Mouse (Mus musculus): ENCODE results near the gene Chkb. TPM values are rescaled to one million over a fixed set of nuclear protein-coding genes. Genes with fewer than 3 reads are reported as not detected.

Gene Chkb
- polyA plus RNA-seq, 2 experiments = 46.9 to 72.6 TPM

- H3K4me2 ChIP-seq (replicated peaks; ENCODE audit: low read depth, low read length, severe bottlenecking) = no peak within 1 kb of the TSS; the same call in 1 of the 2 replicates
- no peak within 1 kb of the TSS for H3K9ac ChIP-seq (ENCODE audit: low read depth, low read length, severe bottlenecking)
- WGBS = 15% methylated on average over 16 of the region's 16 CpGs
Measured at GRCm38 (mm10) chr15:89376957-89377356, 52.8 kb downstream of the Chkb start, which contains the start of gene Tymp. TSS of gene Tymp (minus strand) at chr15:89377039.

More at GRCm38 (mm10) chr15:89376957-89377356, 52.8 kb downstream of the Chkb start, which contains the start of gene Tymp:
- no peak within 1 kb of the TSS for H3K27ac ChIP-seq (replicated peaks; ENCODE audit: low read depth, low read length)
- H3K4me1 ChIP-seq (ENCODE audit: control insufficient read depth, insufficient read depth, low read length) = peaks cover 23% of the 10 kb centered on the region
- H3K4me3 ChIP-seq (replicated peaks; ENCODE audit: low read length) = no peak within 1 kb of the TSS
- DNase-seq (ENCODE audit: low spot score) = no peak
- H3K9me3 ChIP-seq (ENCODE audit: control insufficient read depth, low read length) = no peaks in the 10 kb centered on the region
- no peak for TF ChIP-seq POLR2A (IDR thresholded peaks at IDR 0.05; ENCODE audit: borderline replicate concordance, extremely low read depth, insufficient read depth, insufficient read length)
- H3K27me3 ChIP-seq (ENCODE audit: control insufficient read depth, insufficient read depth, low read length) = peaks cover 51% of the 10 kb centered on the region
- ATAC-seq (ENCODE audit: low FRiP score, low read depth) = no peak
- H3K36me3 ChIP-seq (ENCODE audit: control insufficient read depth, insufficient read depth, low read length) = peaks cover 8% of the 10 kb centered on the region

Other genes with a start within 250 kb of the Chkb start
- gene Plxnb2, start 249.1 kb downstream of the Chkb start, polyA plus RNA-seq (2012; rRNA removed) = 212 and 268 TPM in 2 replicates
- 170 and 183 TPM in 2 replicates for gene Plxnb2, start 249.1 kb downstream of the Chkb start, polyA plus RNA-seq (2014; fragmentation: Nextera tagmentation; extraction: Ambion mirVana)
- 39.2 and 53.6 TPM in 2 replicates for gene Dennd6b, start 233.4 kb downstream of the Chkb start, polyA plus RNA-seq (2012; rRNA removed)
- gene Dennd6b, start 233.4 kb downstream of the Chkb start, polyA plus RNA-seq (2014; fragmentation: Nextera tagmentation; extraction: Ambion mirVana) = 12.7 and 14.0 TPM in 2 replicates
- 59.0 and 71.5 TPM in 2 replicates for gene Ppp6r2, start 218.4 kb downstream of the Chkb start, polyA plus RNA-seq (2012; rRNA removed)
- gene Ppp6r2, start 218.4 kb downstream of the Chkb start, polyA plus RNA-seq (2014; fragmentation: Nextera tagmentation; extraction: Ambion mirVana) = 28.3 and 31.7 TPM in 2 replicates
- gene Sbf1, start 114.6 kb downstream of the Chkb start, polyA plus RNA-seq (2012; rRNA removed) = 154 and 170 TPM in 2 replicates
- gene Sbf1, start 114.6 kb downstream of the Chkb start, polyA plus RNA-seq (2014; fragmentation: Nextera tagmentation; extraction: Ambion mirVana) = 65.1 and 72.3 TPM in 2 replicates
- 0.74 and 1.0 TPM in 2 replicates for gene Adm2, start 107.2 kb downstream of the Chkb start, polyA plus RNA-seq (2012; rRNA removed)
- 0.52 TPM in 1 of 2 replicates, not detected in the other for gene Adm2, start 107.2 kb downstream of the Chkb start, polyA plus RNA-seq (2014; fragmentation: Nextera tagmentation; extraction: Ambion mirVana)
- gene Miox, start 95.5 kb downstream of the Chkb start, polyA plus RNA-seq (2012; rRNA removed) = not detected in 2 replicates
- gene Miox, start 95.5 kb downstream of the Chkb start, polyA plus RNA-seq (2014; fragmentation: Nextera tagmentation; extraction: Ambion mirVana) = not detected in 2 replicates
- gene Lmf2, start 74.2 kb downstream of the Chkb start, polyA plus RNA-seq (2012; rRNA removed) = 55.7 and 74.0 TPM in 2 replicates
- gene Lmf2, start 74.2 kb downstream of the Chkb start, polyA plus RNA-seq (2014; fragmentation: Nextera tagmentation; extraction: Ambion mirVana) = 49.1 and 53.6 TPM in 2 replicates
- 153 and 209 TPM in 2 replicates for gene Ncaph2, start 74.2 kb downstream of the Chkb start, polyA plus RNA-seq (2012; rRNA removed)
- gene Ncaph2, start 74.2 kb downstream of the Chkb start, polyA plus RNA-seq (2014; fragmentation: Nextera tagmentation; extraction: Ambion mirVana) = 145 and 160 TPM in 2 replicates
- 19.8 and 27.2 TPM in 2 replicates for gene Sco2, start 56.1 kb downstream of the Chkb start, polyA plus RNA-seq (2012; rRNA removed)
- 7.5 and 10.3 TPM in 2 replicates for gene Sco2, start 56.1 kb downstream of the Chkb start, polyA plus RNA-seq (2014; fragmentation: Nextera tagmentation; extraction: Ambion mirVana)
- 2.0 and 3.3 TPM in 2 replicates for gene Tymp, start 52.9 kb downstream of the Chkb start, polyA plus RNA-seq (2012; rRNA removed)
- gene Tymp, start 52.9 kb downstream of the Chkb start, polyA plus RNA-seq (2014; fragmentation: Nextera tagmentation; extraction: Ambion mirVana) = 1.3 and 1.6 TPM in 2 replicates
- gene Odf3b, start 50.6 kb downstream of the Chkb start, polyA plus RNA-seq (2012; rRNA removed) = 0.24 and 0.62 TPM in 2 replicates
- gene Odf3b, start 50.6 kb downstream of the Chkb start, polyA plus RNA-seq (2014; fragmentation: Nextera tagmentation; extraction: Ambion mirVana) = 0.67 and 0.72 TPM in 2 replicates
- gene Klhdc7b, start 45.0 kb downstream of the Chkb start, polyA plus RNA-seq (2012; rRNA removed) = 0.03 TPM in 1 of 2 replicates, not detected in the other
- gene Klhdc7b, start 45.0 kb downstream of the Chkb start, polyA plus RNA-seq (2014; fragmentation: Nextera tagmentation; extraction: Ambion mirVana) = not detected in 2 replicates
- gene Syce3, start 19.4 kb downstream of the Chkb start, polyA plus RNA-seq (2012; rRNA removed) = not detected in 2 replicates
- gene Syce3, start 19.4 kb downstream of the Chkb start, polyA plus RNA-seq (2014; fragmentation: Nextera tagmentation; extraction: Ambion mirVana) = not detected in 2 replicates
- 3.7 and 4.4 TPM in 2 replicates for gene Cpt1b, start 4.0 kb downstream of the Chkb start, polyA plus RNA-seq (2012; rRNA removed)
- gene Cpt1b, start 4.0 kb downstream of the Chkb start, polyA plus RNA-seq (2014; fragmentation: Nextera tagmentation; extraction: Ambion mirVana) = 0.57 and 0.63 TPM in 2 replicates
- gene C730034F03Rik, start 319 bp downstream of the Chkb start, polyA plus RNA-seq (2012; rRNA removed) = 0.96 and 1.8 TPM in 2 replicates
- gene C730034F03Rik, start 319 bp downstream of the Chkb start, polyA plus RNA-seq (2014; fragmentation: Nextera tagmentation; extraction: Ambion mirVana) = 1.4 and 2.4 TPM in 2 replicates
- gene Gm44502, start 212 bp downstream of the Chkb start, polyA plus RNA-seq (2012; rRNA removed) = 0.40 and 0.47 TPM in 2 replicates
- gene Gm44502, start 212 bp downstream of the Chkb start, polyA plus RNA-seq (2014; fragmentation: Nextera tagmentation; extraction: Ambion mirVana) = not detected in 2 replicates
- 2.5 and 2.6 TPM in 2 replicates for gene Mapk8ip2, start 24.0 kb upstream of the Chkb start, polyA plus RNA-seq (2012; rRNA removed)
- gene Mapk8ip2, start 24.0 kb upstream of the Chkb start, polyA plus RNA-seq (2014; fragmentation: Nextera tagmentation; extraction: Ambion mirVana) = 0.99 and 1.5 TPM in 2 replicates
- 30.7 and 38.5 TPM in 2 replicates for gene Arsa, start 47.5 kb upstream of the Chkb start, polyA plus RNA-seq (2012; rRNA removed)
- gene Arsa, start 47.5 kb upstream of the Chkb start, polyA plus RNA-seq (2014; fragmentation: Nextera tagmentation; extraction: Ambion mirVana) = 18.3 and 21.7 TPM in 2 replicates
- gene Shank3, start 69.7 kb upstream of the Chkb start, polyA plus RNA-seq (2012; rRNA removed) = 18.4 and 25.1 TPM in 2 replicates
- gene Shank3, start 69.7 kb upstream of the Chkb start, polyA plus RNA-seq (2014; fragmentation: Nextera tagmentation; extraction: Ambion mirVana) = 2.4 and 2.7 TPM in 2 replicates
- gene Acr, start 138.4 kb upstream of the Chkb start, polyA plus RNA-seq (2012; rRNA removed) = 1.4 and 2.5 TPM in 2 replicates
- 0.21 and 0.61 TPM in 2 replicates for gene Acr, start 138.4 kb upstream of the Chkb start, polyA plus RNA-seq (2014; fragmentation: Nextera tagmentation; extraction: Ambion mirVana)
- 69.2 and 69.6 TPM in 2 replicates for gene Rabl2, start 162.0 kb upstream of the Chkb start, polyA plus RNA-seq (2012; rRNA removed)
- gene Rabl2, start 162.0 kb upstream of the Chkb start, polyA plus RNA-seq (2014; fragmentation: Nextera tagmentation; extraction: Ambion mirVana) = 42.4 and 51.1 TPM in 2 replicates

Data from limb, embryonic 14.5 days (tissue).